Comparison of ENCODE assay signal across 25 mouse cellular contexts in genomic region chr4:116204422-116204821, GRCm38 (mm10). TPM values are rescaled to one million over a fixed set of nuclear protein-coding genes. Genes with fewer than 3 reads are reported as not detected.
"Had no signal": no experiment of that assay in that cellular context is flagged by ENCODE, and none has a peak within 500 bp of the region (broad histone marks: within the 10 kb centered on the region; RNA-seq: fewer than 3 reads in every experiment).

No protein-coding gene starts in this region.

- H3K27ac ChIP-seq: neural tube, embryonic 12.5 days; neural tube, embryonic 13.5 days; neural tube, embryonic 15.5 days; stomach, embryonic 15.5 days had no signal

- H3K9me3 ChIP-seq: neural tube, embryonic 12.5 days; neural tube, embryonic 13.5 days; neural tube, embryonic 15.5 days; stomach, embryonic 15.5 days had no signal

- H3K27me3 ChIP-seq: neural tube, embryonic 12.5 days; neural tube, embryonic 13.5 days; neural tube, embryonic 15.5 days; stomach, embryonic 15.5 days had no signal

- DNase-seq: retina, postnatal 1 day; right cerebral cortex, adult 18-20 months; right cerebral cortex, postnatal 14 days; right cerebral cortex, postnatal 25 days; right cerebral cortex, postnatal 4 days; thymus, adult 18-20 months; thymus, adult 2 months; thymus, postnatal 14 days; thymus, postnatal 25 days; thymus, postnatal 36 days; thymus, postnatal 4 days had no signal

- H3K4me1 ChIP-seq: neural tube, embryonic 12.5 days; neural tube, embryonic 13.5 days; neural tube, embryonic 15.5 days had no signal

- H3K4me3 ChIP-seq: neural tube, embryonic 12.5 days; neural tube, embryonic 13.5 days; neural tube, embryonic 15.5 days; stomach, embryonic 15.5 days had no signal

- H3K4me2 ChIP-seq: neural tube, embryonic 12.5 days; neural tube, embryonic 13.5 days; neural tube, embryonic 15.5 days; stomach, embryonic 15.5 days had no signal

- H3K9ac ChIP-seq: neural tube, embryonic 12.5 days; neural tube, embryonic 13.5 days; neural tube, embryonic 15.5 days; stomach, embryonic 15.5 days had no signal

- H3K36me3 ChIP-seq: neural tube, embryonic 12.5 days; neural tube, embryonic 13.5 days; neural tube, embryonic 15.5 days; stomach, embryonic 15.5 days had no signal

RNA-seq across cellular contexts. Expression of gene Gm49337, which starts 31.2 kb away (rescaled TPM):
- total RNA-seq: neutrophil, adult 5-6 weeks had no signal
- polyA plus RNA-seq: neural tube, embryonic 11.5 days; neural tube, embryonic 12.5 days; neural tube, embryonic 13.5 days; neural tube, embryonic 14.5 days; neural tube, embryonic 15.5 days; small intestine, adult 2 months; spleen, adult 2 months; stomach, embryonic 14.5 days; stomach, embryonic 15.5 days; stomach, embryonic 16.5 days; testis, adult 2 months; thymus, adult 2 months; thymus, postnatal 0 days; urinary bladder, adult 2 months had no signal

RNA-seq across cellular contexts. Expression of gene 1700042G07Rik, which starts 31.2 kb away (rescaled TPM):
- total RNA-seq: neutrophil, adult 5-6 weeks had no signal
- polyA plus RNA-seq: neural tube, embryonic 11.5 days; neural tube, embryonic 12.5 days; neural tube, embryonic 13.5 days; neural tube, embryonic 14.5 days; neural tube, embryonic 15.5 days; small intestine, adult 2 months; spleen, adult 2 months; stomach, embryonic 14.5 days; stomach, embryonic 15.5 days; stomach, embryonic 16.5 days; thymus, adult 2 months; thymus, postnatal 0 days; urinary bladder, adult 2 months had no signal

RNA-seq across cellular contexts. Expression of gene Tspan1, which starts 37.0 kb away (rescaled TPM):
- polyA plus RNA-seq: neural tube, embryonic 13.5 days; spleen, adult 2 months had no signal
